8 mouse cellular contexts compared by ENCODE assay signal in the genomic region with DNA sequence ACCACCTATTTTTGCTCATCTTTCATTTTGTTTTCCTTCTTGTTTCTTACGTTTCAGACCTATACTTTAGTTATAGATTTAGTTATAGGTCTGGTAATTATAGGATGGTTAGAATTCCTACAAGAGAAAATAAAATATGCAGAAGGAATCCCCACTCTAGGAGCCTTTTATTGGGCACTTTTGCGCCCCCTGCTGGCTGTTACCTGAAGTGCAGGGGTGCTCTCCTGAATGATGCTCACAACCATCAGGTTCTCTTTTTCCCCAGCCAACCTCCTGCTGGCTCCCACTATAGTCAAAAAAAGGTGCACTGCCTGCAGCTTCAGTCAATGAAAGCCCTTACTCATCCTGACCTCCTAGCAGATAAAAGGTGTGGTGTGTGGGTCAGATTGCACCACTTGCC. TPM values are rescaled to one million over a fixed set of nuclear protein-coding genes. Genes with fewer than 3 reads are reported as not detected.
DNase-seq lines count a peak whose midpoint lies in the region; ATAC-seq and TF ChIP-seq lines count a peak whose summit lies in the region.
"Had no signal": no experiment of that assay in that cellular context is flagged by ENCODE, and none has a peak within 500 bp of the region (broad histone marks: within the 10 kb centered on the region; RNA-seq: fewer than 3 reads in every experiment).

No protein-coding gene starts in this region.

- no peak overlapping the region for H3K4me2 ChIP-seq in kidney, embryonic 15.5 days
- no peak overlapping the region for H3K4me2 ChIP-seq in limb, embryonic 14.5 days (replicated peaks; ENCODE audit: low read depth, low read length, severe bottlenecking)

- peak; percentile 82 for TF ChIP-seq CTCF in E14TG2a.4 (conservative IDR thresholded peaks at IDR 0.05; ENCODE audit: low read length)

- no peaks in the 10 kb centered on the region for H3K9me3 ChIP-seq in kidney, embryonic 15.5 days (replicated peaks)
- peaks cover 21% of the 10 kb centered on the region for H3K9me3 ChIP-seq in E14TG2a.4 (ENCODE audit: low read length)
- H3K9me3 ChIP-seq in limb, embryonic 14.5 days (ENCODE audit: control insufficient read depth, low read length) = no peaks in the 10 kb centered on the region

- peak; percentile 21 for DNase-seq in kidney, adult 9 months
- peak; percentile 39 for DNase-seq in adrenal gland, postnatal 25 days
- peak; percentile 53 for DNase-seq in limb, embryonic 14.5 days (ENCODE audit: low spot score)
- DNase-seq in urinary bladder, postnatal 4 days (ENCODE audit: low spot score in 2 of 2) = no peak
- DNase-seq in right cerebral cortex, adult 2 months (ENCODE audit: low spot score in 2 of 2) = no peak

- H3K27me3 ChIP-seq in kidney, embryonic 15.5 days = no peaks in the 10 kb centered on the region
- no peaks in the 10 kb centered on the region for H3K27me3 ChIP-seq in E14TG2a.4 (ENCODE audit: insufficient read depth, low read length)
- no peaks in the 10 kb centered on the region for H3K27me3 ChIP-seq in limb, embryonic 14.5 days (ENCODE audit: control insufficient read depth, insufficient read depth, low read length)

- H3K36me3 ChIP-seq in kidney, embryonic 15.5 days = peaks cover 75% of the 10 kb centered on the region
- peaks cover 68% of the 10 kb centered on the region for H3K36me3 ChIP-seq in E14TG2a.4 (ENCODE audit: insufficient read depth, low read length)
- H3K36me3 ChIP-seq in limb, embryonic 14.5 days (ENCODE audit: control insufficient read depth, insufficient read depth, low read length) = peaks cover 62% of the 10 kb centered on the region

- H3K9ac ChIP-seq in kidney, embryonic 15.5 days = no peak overlapping the region
- no peak overlapping the region for H3K9ac ChIP-seq in limb, embryonic 14.5 days (ENCODE audit: low read depth, low read length, severe bottlenecking)

- no peak for TF ChIP-seq POLR2A in limb, embryonic 14.5 days (IDR thresholded peaks at IDR 0.05; ENCODE audit: borderline replicate concordance, extremely low read depth, insufficient read depth, insufficient read length)

- no peak for ATAC-seq in kidney, embryonic 15.5 days (replicated peaks; ENCODE audit: low FRiP score)
- no peak for ATAC-seq in limb, embryonic 14.5 days (ENCODE audit: low FRiP score, low read depth)

- no peaks in the 10 kb centered on the region for H3K4me1 ChIP-seq in kidney, embryonic 15.5 days
- H3K4me1 ChIP-seq in E14TG2a.4 (replicated peaks; ENCODE audit: low read depth, low read length) = no peaks in the 10 kb centered on the region
- H3K4me1 ChIP-seq in limb, embryonic 14.5 days (ENCODE audit: control insufficient read depth, insufficient read depth, low read length) = no peaks in the 10 kb centered on the region

- no peak overlapping the region for H3K27ac ChIP-seq in kidney, embryonic 15.5 days
- no peak overlapping the region for H3K27ac ChIP-seq in limb, embryonic 14.5 days (replicated peaks; ENCODE audit: low read depth, low read length)
- H3K27ac ChIP-seq: macrophage had no signal

- H3K4me3 ChIP-seq in kidney, embryonic 15.5 days (replicated peaks) = no peak overlapping the region
- no peak overlapping the region for H3K4me3 ChIP-seq in E14TG2a.4 (replicated peaks; ENCODE audit: low read length)
- no peak overlapping the region for H3K4me3 ChIP-seq in limb, embryonic 14.5 days (replicated peaks; ENCODE audit: low read length)

- WGBS in kidney, embryonic 15.5 days = 63% methylated on average over 2 of the region's 2 CpGs
- 45% methylated on average over 2 of the region's 2 CpGs for WGBS in limb, embryonic 14.5 days

RNA-seq across cellular contexts. Expression of a gene that starts 15.8 kb away (rescaled TPM):
- polyA plus RNA-seq in kidney, embryonic 15.5 days (2015; fragmentation: Nextera tagmentation; extraction: Ambion mirVana) = 33.1 and 36.1 TPM in 2 replicates
- 21.6 and 23.5 TPM in 2 replicates for total RNA-seq in adrenal gland, postnatal 25 days (2021)
- 38.8 and 48.9 TPM in 2 replicates for polyA plus RNA-seq in limb, embryonic 14.5 days (2012; rRNA removed)
- polyA plus RNA-seq in limb, embryonic 14.5 days (2014; fragmentation: Nextera tagmentation; extraction: Ambion mirVana) = 11.5 and 12.2 TPM in 2 replicates

RNA-seq across cellular contexts. Expression of a gene that starts 19.2 kb away (rescaled TPM):
- polyA plus RNA-seq in kidney, embryonic 15.5 days (2015; fragmentation: Nextera tagmentation; extraction: Ambion mirVana) = 15.1 and 17.9 TPM in 2 replicates
- total RNA-seq in adrenal gland, postnatal 25 days (2021) = 8.9 and 12.4 TPM in 2 replicates
- 15.8 and 16.9 TPM in 2 replicates for polyA plus RNA-seq in limb, embryonic 14.5 days (2012; rRNA removed)
- 20.2 and 20.4 TPM in 2 replicates for polyA plus RNA-seq in limb, embryonic 14.5 days (2014; fragmentation: Nextera tagmentation; extraction: Ambion mirVana)

RNA-seq across cellular contexts. Expression of a gene that starts 37.0 kb away (rescaled TPM):
- polyA plus RNA-seq in kidney, embryonic 15.5 days (2015; fragmentation: Nextera tagmentation; extraction: Ambion mirVana) = 0.04 and 0.06 TPM in 2 replicates
- 0.15 TPM in 1 of 2 replicates, not detected in the other for total RNA-seq in adrenal gland, postnatal 25 days (2021)
- polyA plus RNA-seq in limb, embryonic 14.5 days (2012; rRNA removed) = 0.22 and 0.23 TPM in 2 replicates
- polyA plus RNA-seq in limb, embryonic 14.5 days (2014; fragmentation: Nextera tagmentation; extraction: Ambion mirVana) = 0.12 TPM in 1 of 2 replicates, not detected in the other
- polyA plus RNA-seq: macrophage had no signal

RNA-seq across cellular contexts. Expression of a gene that starts 44.5 kb away (rescaled TPM):
- 22.9 and 26.8 TPM in 2 replicates for polyA plus RNA-seq in kidney, embryonic 15.5 days (2015; fragmentation: Nextera tagmentation; extraction: Ambion mirVana)
- total RNA-seq in adrenal gland, postnatal 25 days (2021) = 25.0 and 27.7 TPM in 2 replicates
- polyA plus RNA-seq in limb, embryonic 14.5 days (2012; rRNA removed) = 32.7 and 33.3 TPM in 2 replicates
- polyA plus RNA-seq in limb, embryonic 14.5 days (2014; fragmentation: Nextera tagmentation; extraction: Ambion mirVana) = 32.3 and 34.8 TPM in 2 replicates

Comparison
In these comparisons a context has a peak if more than half of its experiments do, and no peak if none do; other contexts are left out.
1. DNase-seq: peak in kidney, adult 9 months (single experiment), adrenal gland, postnatal 25 days (single experiment) and limb, embryonic 14.5 days (single experiment); none in urinary bladder, postnatal 4 days (0 of 2) and right cerebral cortex, adult 2 months (0 of 2).